Mouse (Mus musculus) left cerebral cortex, postnatal 25 days (tissue): ENCODE data around the gene Lipn. TPM values are rescaled to one million over a fixed set of nuclear protein-coding genes. Genes with fewer than 3 reads are reported as not detected.

Experiments
- microRNA-seq, 2 experiments: library from miRNA; unstranded; fragments of <30 nt; microRNA quantifications; one replicate each; pipeline ENCODE4 v1.2.0; 2022
- total RNA-seq, 2 experiments: library from RNA; stranded (reverse); gene quantifications; 2 replicates each; pipeline ENCODE4 v1.2.3; 2021

Lipn gene
- total RNA-seq, 2 experiments from 2014 or later, result not detected

Small RNA genes lying within 50 kb of the gene (microRNA-seq; reads per million reads assigned to microRNA genes)
- gene Gm23334, result 0 reads per million in 2 experiments

Other genes with a start within 250 kb of the Lipn start
- not detected for gene Lipf, start 106.2 kb upstream of the Lipn start, total RNA-seq
- gene Lipk, start 59.1 kb upstream of the Lipn start, total RNA-seq, result not detected
- gene Lipm, start 33.6 kb downstream of the Lipn start, total RNA-seq, result not detected
- under 1 TPM in 1 of 2 experiments, not detected in 1; 0.21 TPM for gene Ankrd22, start 98.7 kb downstream of the Lipn start, total RNA-seq
- gene Stambpl1, start 124.9 kb downstream of the Lipn start, total RNA-seq, result 10 to 100 TPM; 15.2 to 19.7 TPM
- gene Acta2, start 188.2 kb downstream of the Lipn start, total RNA-seq, result 10 to 100 TPM; 14.2 to 15.5 TPM
- gene Fas, start 223.3 kb downstream of the Lipn start, total RNA-seq, result 1 to 10 TPM; 1.3 to 1.4 TPM